Mouse (Mus musculus) hindbrain, embryonic 16.5 days (tissue): ENCODE results near the gene Gm9376. TPM values are rescaled to one million over a fixed set of nuclear protein-coding genes. Genes with fewer than 3 reads are reported as not detected.

ENCODE experiments used
- ATAC-seq: fragments of 200-750 bp; cut with Nextera tagmentation; 2 replicates; pipeline ENCODE4 v1.8.0; 2017; ENCODE audit warnings: moderate TSS enrichment, moderate library complexity
- H3K27ac ChIP-seq: fragments of 300-500 bp; sonication (generic); 2 replicates; pipeline ENCODE4 v1.5.1; 2014; ENCODE audit warnings: low read depth, mild to moderate bottlenecking, control low read depth, low read length, moderate library complexity
- H3K27me3 ChIP-seq: fragments of 300-500 bp; sonication (generic); replicated peaks from 2 replicates; pipeline ENCODE4 v1.6.1; 2014; ENCODE audit warnings: low read length; ENCODE audit not compliant: control insufficient read depth, insufficient read depth
- H3K36me3 ChIP-seq: fragments of 300-500 bp; sonication (generic); 2 replicates; pipeline ENCODE4 v1.6.1; 2014; ENCODE audit warnings: mild to moderate bottlenecking, low read length, moderate library complexity, mixed read lengths; ENCODE audit not compliant: control insufficient read depth, insufficient read depth
- H3K4me1 ChIP-seq: fragments of 300-500 bp; sonication (generic); 2 replicates; pipeline ENCODE4 v1.6.1; 2014; ENCODE audit warnings: low read depth, low read length; ENCODE audit not compliant: control insufficient read depth, insufficient read depth
- H3K4me2 ChIP-seq: fragments of 300-500 bp; sonication (generic); 2 replicates; pipeline ENCODE4 v1.6.1; 2014; ENCODE audit warnings: mild to moderate bottlenecking, low read length, control low read depth, moderate library complexity
- H3K4me3 ChIP-seq: fragments of 300-500 bp; sonication (generic); 2 replicates; pipeline ENCODE4 v1.5.1; 2014; ENCODE audit warnings: mild to moderate bottlenecking, low read length, control low read depth, moderate library complexity
- H3K9ac ChIP-seq: fragments of 300-500 bp; sonication (generic); 2 replicates; pipeline ENCODE4 v1.6.1; 2014; ENCODE audit warnings: low read depth, mild to moderate bottlenecking, control low read depth, low read length, moderate library complexity
- H3K9me3 ChIP-seq: fragments of 300-500 bp; sonication (generic); 2 replicates; pipeline ENCODE4 v1.6.1; 2014; ENCODE audit warnings: mild to moderate bottlenecking, low read length, moderate library complexity; ENCODE audit not compliant: control insufficient read depth
- WGBS: fragments of 180-500 bp; shearing (Covaris S2); extraction: QIAGEN DNeasy Blood & Tissue Kit; methylation state at CpG from one replicate; pipeline ENCODE4 v1.1.7; 2014; 5-methylcytosine and 5-hydroxymethylcytosine counted together
- polyA plus RNA-seq: library from polyadenylated mRNA; unstranded; fragments of >200 nt; fragmentation: Nextera tagmentation; extraction: Ambion mirVana; gene quantifications from 2 replicates; pipeline ENCODE4 v1.2.1, GENCODE M21; 2015

The Gm9376 gene
- polyA plus RNA-seq, 1 experiment from 2014 or later = not detected

DNA sequence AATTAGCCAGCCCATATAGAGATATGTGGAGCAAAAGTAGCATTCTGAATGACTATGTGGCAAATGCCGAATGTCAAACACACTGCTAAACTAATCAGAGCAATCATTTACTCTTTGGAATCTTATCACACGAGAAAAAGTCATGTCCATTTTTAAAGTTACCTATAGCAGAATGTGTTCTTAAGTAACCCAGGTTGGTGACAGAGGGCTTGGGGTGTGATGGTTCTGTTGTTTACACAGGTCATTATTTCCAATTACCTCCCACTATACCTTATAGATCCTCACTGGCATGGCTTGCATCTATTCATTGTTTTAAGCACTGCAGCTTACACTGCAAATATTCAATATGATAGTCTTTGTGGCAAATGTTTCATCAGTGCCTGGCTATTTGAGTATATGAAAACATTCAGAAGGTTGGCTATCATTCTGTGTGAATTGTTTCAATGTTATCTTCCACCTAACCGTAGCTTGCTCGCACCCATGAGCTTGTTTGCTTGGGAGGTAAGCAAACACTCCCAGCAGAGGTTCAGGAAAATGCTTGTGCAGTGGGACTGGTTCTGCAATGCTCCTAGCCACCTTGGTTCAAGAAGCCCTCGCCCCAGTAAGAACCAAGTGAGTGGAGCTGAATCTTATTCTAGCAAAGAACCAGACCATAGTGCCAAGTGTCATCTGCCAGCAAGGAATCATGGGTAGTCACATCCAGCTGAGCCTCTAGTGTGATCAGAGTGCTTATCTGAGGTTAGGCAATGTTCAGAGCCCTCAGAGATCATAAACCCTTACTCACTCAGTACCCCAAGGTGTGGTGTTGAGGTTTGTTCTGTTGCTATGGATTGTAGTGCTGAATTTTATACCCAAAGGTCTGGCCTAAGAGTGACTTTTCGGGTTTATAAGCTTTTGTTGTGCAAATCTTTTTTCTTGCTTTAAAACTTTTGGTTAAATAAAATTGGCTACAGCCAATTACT lies 6.1 kb downstream of the Gm9376 start:
- Histone ChIP-seq H3K4me1 (no peaks in the 10 kb centered on the region), H3K27ac (no peak overlapping the region), H3K36me3 (no peaks in the 10 kb centered on the region), H3K4me3 (no peak overlapping the region), H3K27me3 (no peaks in the 10 kb centered on the region), H3K9me3 (no peaks in the 10 kb centered on the region), H3K4me2 (no peak overlapping the region), H3K9ac (no peak overlapping the region)
- WGBS = 89% methylated on average over 6 of the region's 6 CpGs
- no peak for ATAC-seq

GRCm38 (mm10) chr14:118277704-118278498 lies 11.1 kb downstream of the Gm9376 start:
- Histone ChIP-seq H3K27me3 (no peaks in the 10 kb centered on the region), H3K36me3 (no peaks in the 10 kb centered on the region), H3K4me2 (no peak overlapping the region), H3K4me3 (no peak overlapping the region), H3K4me1 (no peaks in the 10 kb centered on the region), H3K9me3 (peaks cover 11% of the 10 kb centered on the region), H3K27ac (no peak overlapping the region), H3K9ac (no peak overlapping the region)
- 84% methylated on average over 7 of the region's 7 CpGs for WGBS
- ATAC-seq = no peak

GRCm38 (mm10) chr14:118282272-118282671 lies 15.5 kb downstream of the Gm9376 start:
- Histone ChIP-seq H3K9ac (no peak overlapping the region), H3K36me3 (no peaks in the 10 kb centered on the region), H3K4me3 (no peak overlapping the region), H3K27ac (no peak overlapping the region), H3K27me3 (no peaks in the 10 kb centered on the region), H3K4me1 (no peaks in the 10 kb centered on the region), H3K9me3 (peaks cover 11% of the 10 kb centered on the region), H3K4me2 (no peak overlapping the region)
- WGBS = 97% methylated on average over 3 of the region's 3 CpGs
- no peak for ATAC-seq

- ATAC-seq = no peak
- Histone ChIP-seq H3K4me1 (no peaks in the 10 kb centered on the region), H3K9ac (no peak overlapping the region), H3K4me2 (no peak overlapping the region), H3K27ac (no peak overlapping the region), H3K9me3 (peaks cover 11% of the 10 kb centered on the region), H3K36me3 (no peaks in the 10 kb centered on the region), H3K27me3 (no peaks in the 10 kb centered on the region), H3K4me3 (no peak overlapping the region)
- WGBS = 69% methylated on average over 14 of the region's 14 CpGs
These were observed 16.2 kb downstream of the Gm9376 start for GRCm38 (mm10) chr14:118282917-118283316.

- H3K9me3 ChIP-seq = no peaks in the 10 kb centered on the region
- H3K27me3 ChIP-seq = no peaks in the 10 kb centered on the region
- H3K4me2 ChIP-seq = no peak overlapping the region
- no peak overlapping the region for H3K9ac ChIP-seq
- H3K27ac ChIP-seq = no peak overlapping the region
- no peaks in the 10 kb centered on the region for H3K36me3 ChIP-seq
- ATAC-seq = no peak
- WGBS = 81% methylated on average over 2 of the region's 2 CpGs
- H3K4me1 ChIP-seq = no peaks in the 10 kb centered on the region
- no peak overlapping the region for H3K4me3 ChIP-seq
These were observed 19.3 kb downstream of the Gm9376 start for GRCm38 (mm10) chr14:118286096-118286495.

- 80% methylated on average over 8 of the region's 8 CpGs for WGBS
- ATAC-seq = no peak
These were observed 22.4 kb downstream of the Gm9376 start for GRCm38 (mm10) chr14:118289133-118289532.

GRCm38 (mm10) chr14:118290009-118290408 lies 23.2 kb downstream of the Gm9376 start:
- ATAC-seq = no peak
- Histone ChIP-seq H3K27ac (no peak overlapping the region), H3K27me3 (no peaks in the 10 kb centered on the region), H3K9me3 (no peaks in the 10 kb centered on the region), H3K4me3 (no peak overlapping the region), H3K9ac (no peak overlapping the region), H3K4me1 (no peaks in the 10 kb centered on the region), H3K4me2 (no peak overlapping the region), H3K36me3 (no peaks in the 10 kb centered on the region)
- WGBS = 97% methylated on average over 6 of the region's 6 CpGs

More at GRCm38 (mm10) chr14:118289133-118289532, 22.4 kb downstream of the Gm9376 start:
- no peaks in the 10 kb centered on the region for H3K4me1 ChIP-seq
- H3K27me3 ChIP-seq = no peaks in the 10 kb centered on the region
- H3K4me3 ChIP-seq = no peak overlapping the region
- H3K36me3 ChIP-seq = no peaks in the 10 kb centered on the region
- no peaks in the 10 kb centered on the region for H3K9me3 ChIP-seq
- H3K9ac ChIP-seq = no peak overlapping the region
- H3K4me2 ChIP-seq = no peak overlapping the region
- H3K27ac ChIP-seq = no peak overlapping the region

GRCm38 (mm10) chr14:118302606-118303005 lies 35.8 kb downstream of the Gm9376 start:
- Histone ChIP-seq H3K9me3 (no peaks in the 10 kb centered on the region), H3K9ac (no peak overlapping the region), H3K4me3 (no peak overlapping the region), H3K27me3 (no peaks in the 10 kb centered on the region), H3K4me1 (no peaks in the 10 kb centered on the region; the same call in 1 of the 2 replicates), H3K27ac (no peak overlapping the region), H3K4me2 (no peak overlapping the region), H3K36me3 (no peaks in the 10 kb centered on the region)
- WGBS = 68% methylated on average over 14 of the region's 14 CpGs
- 0 out of 2 replicates have a peak, but pooled peaks have one; percentile 20 for ATAC-seq

GRCm38 (mm10) chr14:118304560-118304959 lies 37.8 kb downstream of the Gm9376 start:
- Histone ChIP-seq H3K27ac (no peak overlapping the region), H3K9ac (no peak overlapping the region), H3K4me1 (no peaks in the 10 kb centered on the region; the same call in 1 of the 2 replicates), H3K36me3 (no peaks in the 10 kb centered on the region), H3K27me3 (no peaks in the 10 kb centered on the region), H3K4me2 (no peak overlapping the region), H3K9me3 (no peaks in the 10 kb centered on the region), H3K4me3 (no peak overlapping the region)
- no peak for ATAC-seq
- 73% methylated on average over 9 of the region's 9 CpGs for WGBS
